Mouse (Mus musculus) embryonic fibroblast, embryonic 13.5 days (primary cell): Measurements from ENCODE around the gene Prpf6.

ENCODE experiments used
- CTCF ChIP-seq: IDR thresholded peaks from 2 replicates; pipeline ENCODE4 v1.5.1; 2011; ENCODE audit warnings: mild to moderate bottlenecking, control low read depth, low read length, moderate library complexity, borderline replicate concordance; ENCODE audit not compliant: insufficient read depth
- POLR2A ChIP-seq: IDR thresholded peaks from 2 replicates; pipeline ENCODE4 v1.6.1; 2011; ENCODE audit warnings: low read depth, mild to moderate bottlenecking, control low read depth, low read length, moderate library complexity

DNA sequence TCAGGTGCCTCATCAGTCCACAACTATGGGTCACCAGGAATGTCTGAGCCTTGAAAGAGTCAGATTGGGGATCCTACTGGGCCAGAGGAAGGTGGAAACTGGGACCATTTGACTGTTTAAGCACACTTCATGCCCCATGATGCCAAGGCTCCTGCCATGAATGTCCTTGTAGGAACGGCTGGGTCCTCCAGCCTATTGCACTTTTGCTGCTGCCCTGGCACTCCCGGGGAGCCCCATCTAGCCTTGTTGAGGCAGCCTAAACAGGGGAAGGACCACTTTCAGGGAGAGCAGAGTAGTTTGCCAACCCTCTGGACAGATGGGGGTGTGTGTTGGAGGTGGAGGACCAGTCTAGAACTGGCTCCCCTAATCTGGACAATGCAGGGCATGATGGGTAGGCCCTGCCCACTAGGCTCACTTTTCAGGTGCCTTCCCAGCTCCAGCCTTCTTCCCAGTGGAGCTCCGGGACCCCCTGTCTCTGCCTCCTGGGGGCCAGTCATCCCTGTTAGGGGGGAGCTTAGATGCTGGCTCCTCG is 7.2 kb upstream of the Prpf6 start, which contains the start of gene Uckl1:
- TF ChIP-seq POLR2A (no peak), CTCF (no peak)
